Mouse (Mus musculus) stomach, embryonic 15.5 days (tissue): ENCODE results near the gene Neurod1. TPM values are rescaled to one million over a fixed set of nuclear protein-coding genes. Genes with fewer than 3 reads are reported as not detected.

ENCODE experiments used
- ATAC-seq: fragments of 200-750 bp; cut with Nextera tagmentation; 2 replicates; pipeline ENCODE4 v1.8.0; 2017; ENCODE audit warnings: low read depth, moderate number of reproducible peaks, moderate TSS enrichment; ENCODE audit not compliant: insufficient read depth, low FRiP score
- H3K27ac ChIP-seq: fragments of 300-500 bp; sonication (generic); 2 replicates; pipeline ENCODE4 v1.5.1; 2015; ENCODE audit warnings: mild to moderate bottlenecking, inconsistent platforms
- H3K27me3 ChIP-seq: fragments of 300-500 bp; sonication (generic); replicated peaks from 2 replicates; pipeline ENCODE4 v1.6.1; 2015; ENCODE audit warnings: inconsistent platforms
- H3K36me3 ChIP-seq: fragments of 300-500 bp; sonication (generic); 2 replicates; pipeline ENCODE4 v1.6.1; 2015; ENCODE audit warnings: inconsistent platforms
- H3K4me1 ChIP-seq: fragments of 300-500 bp; sonication (generic); 2 replicates; pipeline ENCODE4 v1.6.1; 2015; ENCODE audit warnings: inconsistent platforms
- H3K4me2 ChIP-seq: fragments of 300-500 bp; sonication (generic); 2 replicates; pipeline ENCODE4 v1.6.1; 2015; ENCODE audit warnings: mild to moderate bottlenecking, inconsistent platforms
- H3K4me3 ChIP-seq: fragments of 300-500 bp; sonication (generic); replicated peaks from 2 replicates; pipeline ENCODE4 v1.5.1; 2015; ENCODE audit warnings: inconsistent platforms
- H3K9ac ChIP-seq: fragments of 300-500 bp; sonication (generic); 2 replicates; pipeline ENCODE4 v1.6.1; 2015; ENCODE audit warnings: inconsistent platforms
- H3K9me3 ChIP-seq: fragments of 300-500 bp; sonication (generic); 2 replicates; pipeline ENCODE4 v1.6.1; 2016; ENCODE audit warnings: inconsistent platforms
- WGBS: fragments of 180-500 bp; shearing (Covaris S2); methylation state at CpG from one replicate; pipeline ENCODE4 v1.1.7; 2015; 5-methylcytosine and 5-hydroxymethylcytosine counted together
- polyA plus RNA-seq: library from polyadenylated mRNA; unstranded; fragments of >200 nt; fragmentation: Nextera tagmentation; extraction: Ambion mirVana; gene quantifications from 2 replicates; pipeline ENCODE4 v1.2.1, GENCODE M21; 2015

Gene Neurod1
- polyA plus RNA-seq, 1 experiment from 2014 or later, result 2.2 TPM

DNA sequence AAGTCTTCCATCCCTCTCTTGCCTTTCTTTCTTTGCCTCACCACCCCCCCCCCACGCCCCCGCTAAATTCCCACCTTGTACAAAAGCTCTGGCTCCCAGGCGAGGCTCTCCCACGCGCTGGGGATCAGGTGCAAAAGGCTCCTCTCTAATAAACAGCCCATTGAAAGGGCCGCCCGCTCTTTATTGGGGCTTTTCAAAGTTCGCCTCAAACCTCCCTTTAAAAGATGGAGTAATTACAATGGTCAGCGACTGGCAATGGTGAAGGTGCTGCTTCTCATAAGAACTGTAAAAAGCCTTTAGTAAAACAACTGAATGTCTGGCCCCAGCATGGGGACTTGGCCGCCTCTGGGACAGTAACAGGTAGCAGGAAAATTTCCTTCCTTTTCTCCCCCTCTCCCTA is 905 bp downstream of the Neurod1 start:
- 8% methylated on average over 10 of the region's 10 CpGs for WGBS
- Histone ChIP-seq H3K4me1 (0 out of 2 replicates have a peak, but pooled peaks cover 4% of the 10 kb centered on the region), H3K4me2 (no peak overlapping the region), H3K36me3 (no peaks in the 10 kb centered on the region), H3K4me3 (no peak overlapping the region), H3K9ac (no peak overlapping the region), H3K27ac (no peak overlapping the region), H3K27me3 (peaks cover 67% of the 10 kb centered on the region), H3K9me3 (no peaks in the 10 kb centered on the region)
- ATAC-seq, result no peak

DNA sequence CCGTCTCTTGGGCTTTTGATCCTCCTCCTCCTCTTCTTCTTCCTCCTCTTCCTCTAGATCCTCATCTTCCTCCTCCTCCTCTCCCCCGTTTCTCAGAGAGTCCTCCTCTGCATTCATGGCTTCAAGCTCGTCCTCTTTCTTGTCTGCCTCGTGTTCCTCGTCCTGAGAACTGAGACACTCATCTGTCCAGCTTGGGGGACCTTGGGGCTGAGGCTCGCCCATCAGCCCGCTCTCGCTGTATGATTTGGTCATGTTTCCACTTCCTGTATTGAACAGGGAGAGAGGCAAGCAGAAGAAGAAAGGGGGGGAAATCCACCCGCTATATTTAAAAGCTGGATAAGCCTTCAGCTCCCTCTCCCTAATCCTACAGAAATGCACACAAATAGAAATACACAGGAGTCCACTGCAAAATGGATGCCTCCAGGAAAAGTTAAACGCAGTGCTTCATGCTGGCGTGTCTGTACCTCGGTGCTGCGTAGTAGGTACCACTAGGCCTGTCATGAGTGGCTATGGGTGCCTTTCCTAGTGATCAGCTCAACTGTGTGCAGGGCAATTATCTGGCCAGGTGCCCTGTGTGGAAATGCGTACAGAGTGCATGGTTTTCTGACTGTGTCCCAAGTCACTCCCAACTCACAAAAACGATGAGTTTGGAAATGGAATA is 1.6 kb downstream of the Neurod1 start:
- no peak for ATAC-seq
- H3K9me3 ChIP-seq, result no peaks in the 10 kb centered on the region
- H3K4me1 ChIP-seq, result 0 out of 2 replicates have a peak, but pooled peaks cover 4% of the 10 kb centered on the region
- WGBS, result 23% methylated on average over 15 of the region's 15 CpGs
- no peaks in the 10 kb centered on the region for H3K36me3 ChIP-seq
- peaks cover 60% of the 10 kb centered on the region for H3K27me3 ChIP-seq
- no peak overlapping the region for H3K4me2 ChIP-seq
- H3K4me3 ChIP-seq, result no peak overlapping the region
- H3K27ac ChIP-seq, result no peak overlapping the region
- no peak overlapping the region for H3K9ac ChIP-seq

DNA sequence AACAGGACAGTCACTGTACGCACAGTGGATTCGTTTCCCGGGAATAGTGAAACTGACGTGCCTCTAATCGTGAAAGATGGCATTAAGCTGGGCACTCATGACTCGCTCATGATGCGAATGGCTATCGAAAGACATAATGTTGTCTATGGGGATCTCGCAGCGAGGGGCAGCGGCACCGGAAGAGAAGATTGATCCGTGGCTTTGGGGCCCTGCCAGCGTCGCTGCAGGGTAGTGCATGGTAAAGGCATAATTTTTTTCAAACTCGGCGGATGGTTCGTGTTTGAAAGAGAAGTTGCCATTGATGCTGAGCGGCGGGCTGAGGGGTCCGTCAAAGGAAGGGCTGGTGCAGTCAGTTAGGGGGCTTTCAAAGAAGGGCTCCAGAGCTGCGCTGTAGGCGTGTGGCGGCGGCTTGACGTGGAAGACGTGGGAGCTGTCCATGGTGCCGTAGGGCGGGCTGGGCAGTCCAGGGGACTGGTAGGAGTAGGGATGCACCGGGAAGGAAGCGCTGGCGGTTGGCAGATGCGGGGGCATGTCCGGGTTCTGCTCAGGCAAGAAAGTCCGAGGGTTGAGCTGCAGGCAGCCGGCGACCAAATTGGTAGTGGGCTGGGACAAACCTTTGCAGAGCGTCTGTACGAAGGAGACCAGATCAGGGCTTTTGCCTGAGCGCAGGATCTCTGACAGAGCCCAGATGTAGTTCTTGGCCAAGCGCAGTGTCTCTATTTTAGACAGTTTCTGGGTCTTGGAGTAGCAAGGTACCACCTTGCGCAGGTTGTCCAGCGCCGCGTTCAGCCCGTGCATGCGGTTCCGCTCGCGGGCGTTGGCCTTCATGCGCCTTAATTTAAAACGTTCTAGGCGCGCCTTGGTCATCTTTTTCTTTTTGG is 2.4 kb downstream of the Neurod1 start:
- peaks cover 52% of the 10 kb centered on the region for H3K27me3 ChIP-seq
- H3K4me3 ChIP-seq, result peak overlapping the region; percentile 37
- no peak overlapping the region for H3K27ac ChIP-seq
- H3K4me2 ChIP-seq, result peak overlapping the region; percentile 79
- H3K36me3 ChIP-seq, result no peaks in the 10 kb centered on the region
- 4% methylated on average over 55 of the region's 55 CpGs for WGBS
- no peaks in the 10 kb centered on the region for H3K9me3 ChIP-seq
- no peak overlapping the region for H3K9ac ChIP-seq
- ATAC-seq, result peak; percentile 79; the same call in 1 of the 2 replicates
- 0 out of 2 replicates have a peak, but pooled peaks cover 4% of the 10 kb centered on the region for H3K4me1 ChIP-seq

DNA sequence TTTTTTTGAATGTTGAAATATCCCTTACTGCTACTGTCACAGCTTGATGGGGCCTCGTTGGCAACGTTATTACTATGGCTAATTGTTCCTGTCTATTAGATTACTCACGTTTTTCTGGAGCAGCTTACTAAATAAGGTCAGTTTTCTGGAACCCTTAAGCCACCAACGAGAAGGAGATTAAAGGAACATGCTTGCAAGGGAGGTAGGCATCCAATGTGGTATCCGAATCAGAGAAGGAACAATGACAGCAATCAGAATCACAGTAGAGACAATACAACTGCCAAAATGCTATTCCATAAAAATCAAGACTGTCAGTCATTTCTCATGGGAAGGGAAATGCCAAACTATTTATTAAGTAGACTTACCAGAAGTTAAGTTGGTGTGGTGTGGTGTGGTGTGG is 5.1 kb downstream of the Neurod1 start:
- Histone ChIP-seq H3K36me3 (no peaks in the 10 kb centered on the region), H3K27ac (no peak overlapping the region), H3K4me1 (0 out of 2 replicates have a peak, but pooled peaks cover under 1% of the 10 kb centered on the region), H3K9ac (no peak overlapping the region), H3K9me3 (no peaks in the 10 kb centered on the region), H3K4me3 (no peak overlapping the region), H3K4me2 (no peak overlapping the region), H3K27me3 (peaks cover 25% of the 10 kb centered on the region)
- whole genome bisulfite sequencing, result 44% methylated on average over 5 of the region's 5 CpGs
- no peak for ATAC-seq

DNA sequence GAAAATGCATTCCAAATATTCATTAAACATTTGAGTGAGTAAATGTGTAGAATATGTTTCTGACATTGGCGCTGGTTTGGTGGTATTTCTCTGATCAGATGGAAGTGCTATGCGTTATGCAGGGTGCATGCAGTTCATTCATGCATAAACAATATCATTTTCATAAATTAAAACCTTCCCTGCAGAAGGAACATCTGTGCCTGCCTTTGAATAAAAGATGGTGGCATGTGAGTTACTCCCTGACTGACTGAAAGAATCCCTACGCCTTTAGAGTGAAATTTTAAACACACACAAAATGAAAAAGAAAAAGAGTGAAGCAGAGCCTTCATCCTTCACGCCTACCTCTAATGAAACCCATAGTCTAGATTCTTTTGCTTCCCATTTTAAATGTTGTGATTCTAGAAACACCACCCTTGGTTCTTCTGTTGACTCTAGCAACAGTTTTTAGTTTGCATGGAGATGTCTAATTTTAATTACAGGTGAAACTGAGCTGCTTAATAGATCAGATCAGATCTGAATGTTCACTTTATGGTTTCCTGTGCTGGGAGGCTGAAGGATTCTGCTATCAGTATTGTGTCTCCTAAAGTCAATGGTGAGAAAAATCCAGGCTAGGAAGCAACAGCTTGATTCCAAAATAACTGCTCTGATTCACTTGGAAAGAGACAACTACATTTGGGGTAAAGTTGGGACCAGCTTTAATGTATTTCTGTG is 5.7 kb downstream of the Neurod1 start:
- 68% methylated on average over 4 of the region's 4 CpGs for WGBS

DNA sequence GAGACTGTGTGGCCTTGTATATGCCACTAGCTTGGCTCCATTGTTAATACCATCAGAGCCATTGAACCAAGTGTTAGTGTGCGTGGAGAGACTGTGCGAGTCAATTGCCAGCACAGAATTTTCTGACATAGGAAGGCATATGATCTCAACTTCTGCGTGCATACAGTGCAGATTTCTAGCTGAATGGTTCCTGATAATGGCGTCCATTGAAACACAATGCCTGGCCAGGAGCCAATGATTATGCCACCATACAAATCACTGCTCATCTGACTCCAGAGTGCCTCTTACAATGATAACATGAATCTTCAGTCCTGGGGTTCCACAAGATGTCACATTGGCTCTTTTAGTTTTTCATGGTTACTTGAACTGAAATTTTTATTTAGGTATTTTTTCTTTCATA is 7.2 kb downstream of the Neurod1 start:
- no peak for ATAC-seq
- WGBS, result 71% methylated on average over 4 of the region's 4 CpGs
- Histone ChIP-seq H3K4me1 (no peaks in the 10 kb centered on the region), H3K4me2 (no peak overlapping the region), H3K27ac (no peak overlapping the region), H3K36me3 (no peaks in the 10 kb centered on the region), H3K27me3 (peaks cover 5% of the 10 kb centered on the region), H3K9ac (no peak overlapping the region), H3K9me3 (no peaks in the 10 kb centered on the region), H3K4me3 (no peak overlapping the region)

More for the DNA sequence above, 5.7 kb downstream of the Neurod1 start:
- ATAC-seq, result no peak
- H3K9ac ChIP-seq, result no peak overlapping the region
- no peak overlapping the region for H3K27ac ChIP-seq
- no peak overlapping the region for H3K4me2 ChIP-seq
- H3K4me3 ChIP-seq, result no peak overlapping the region
- H3K36me3 ChIP-seq, result no peaks in the 10 kb centered on the region
- no peaks in the 10 kb centered on the region for H3K9me3 ChIP-seq
- H3K27me3 ChIP-seq, result peaks cover 20% of the 10 kb centered on the region
- H3K4me1 ChIP-seq, result no peaks in the 10 kb centered on the region

DNA sequence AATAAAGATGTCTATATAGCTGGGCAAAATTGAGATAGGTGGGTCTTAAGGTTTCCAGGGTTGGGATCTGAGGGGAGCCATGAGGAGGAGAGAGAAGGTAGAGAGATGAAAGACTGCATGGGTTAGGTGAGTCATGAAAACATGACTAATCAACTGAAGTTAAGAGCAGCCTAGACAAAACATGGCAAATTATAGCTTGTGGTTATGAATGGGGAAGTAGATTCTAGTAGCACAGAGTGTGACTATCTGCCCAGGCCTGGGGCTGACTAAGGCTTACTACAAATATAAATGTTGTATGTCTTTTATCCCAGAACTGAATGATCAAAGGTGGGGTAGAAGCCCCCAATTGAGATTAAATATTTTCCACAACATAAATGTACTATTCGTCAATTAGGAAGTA is 9.4 kb downstream of the Neurod1 start:
- no peak for ATAC-seq
- H3K9ac ChIP-seq, result no peak overlapping the region
- 69% methylated on average over 1 of the region's 1 CpGs for WGBS
- H3K4me3 ChIP-seq, result no peak overlapping the region
- no peak overlapping the region for H3K27ac ChIP-seq
- H3K4me1 ChIP-seq, result no peaks in the 10 kb centered on the region
- no peaks in the 10 kb centered on the region for H3K27me3 ChIP-seq
- H3K9me3 ChIP-seq, result no peaks in the 10 kb centered on the region
- H3K4me2 ChIP-seq, result no peak overlapping the region
- no peaks in the 10 kb centered on the region for H3K36me3 ChIP-seq

DNA sequence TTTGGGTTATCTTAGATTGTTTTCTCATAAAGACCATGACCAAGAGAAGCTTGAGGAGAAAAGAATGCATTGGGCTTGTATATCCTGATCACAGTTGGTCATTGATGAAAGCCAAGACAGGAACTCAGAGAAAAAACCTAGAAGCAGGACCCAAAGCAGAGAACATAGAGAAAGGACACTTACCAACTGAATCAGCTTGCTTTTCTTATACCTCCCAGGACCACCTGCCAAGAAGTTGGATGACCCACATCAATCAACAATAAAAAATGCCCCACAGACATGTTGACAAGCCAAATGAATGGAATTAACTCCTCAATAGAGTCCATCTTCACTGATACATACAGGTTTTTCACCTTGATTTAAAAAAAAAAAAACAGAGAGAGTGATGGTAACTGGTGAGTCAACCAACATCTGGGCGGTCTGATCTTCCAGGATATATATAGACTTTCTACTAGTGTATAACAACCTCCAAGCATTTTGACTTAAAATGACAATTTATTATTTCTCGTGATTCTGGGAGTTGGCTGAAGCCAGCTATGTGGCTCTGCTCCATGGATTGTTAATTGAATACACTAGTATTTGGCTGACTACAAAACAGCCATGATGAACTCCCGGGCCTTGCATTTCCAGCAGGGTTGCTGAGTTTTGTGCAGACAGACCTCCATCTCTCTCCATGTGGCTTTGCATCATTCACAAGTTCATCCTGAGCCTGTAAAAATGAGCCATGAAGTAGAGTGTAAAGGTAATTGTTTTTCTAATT is 12.5 kb downstream of the Neurod1 start:
- 84% methylated on average over 3 of the region's 3 CpGs for WGBS
- no peak overlapping the region for H3K4me3 ChIP-seq
- no peaks in the 10 kb centered on the region for H3K9me3 ChIP-seq
- no peaks in the 10 kb centered on the region for H3K36me3 ChIP-seq
- no peak overlapping the region for H3K27ac ChIP-seq
- ATAC-seq, result no peak
- H3K27me3 ChIP-seq, result no peaks in the 10 kb centered on the region
- H3K4me1 ChIP-seq, result no peaks in the 10 kb centered on the region
- H3K4me2 ChIP-seq, result no peak overlapping the region
- no peak overlapping the region for H3K9ac ChIP-seq

DNA sequence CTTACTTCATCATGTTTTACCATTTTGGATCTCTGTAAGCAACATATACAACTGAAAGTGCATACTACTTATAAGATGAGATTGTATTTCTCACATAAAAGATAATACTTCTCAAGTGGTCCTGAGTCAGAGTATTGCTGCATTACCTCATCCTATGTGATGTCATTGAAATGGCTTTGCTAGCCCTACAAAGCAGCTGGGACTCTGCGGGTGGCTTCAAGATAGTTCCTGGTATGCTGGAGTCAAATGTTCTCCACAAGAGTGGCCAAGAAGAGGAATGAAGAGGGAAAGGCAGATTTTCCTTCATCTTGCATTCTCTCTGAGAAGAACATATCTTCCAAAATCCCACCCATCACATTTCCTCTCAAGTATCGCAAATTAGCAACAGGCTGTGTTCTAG is 13.2 kb downstream of the Neurod1 start:
- Histone ChIP-seq H3K36me3 (no peaks in the 10 kb centered on the region), H3K4me2 (no peak overlapping the region), H3K27me3 (no peaks in the 10 kb centered on the region), H3K27ac (no peak overlapping the region), H3K9ac (no peak overlapping the region), H3K4me1 (no peaks in the 10 kb centered on the region), H3K4me3 (no peak overlapping the region), H3K9me3 (no peaks in the 10 kb centered on the region)
- ATAC-seq, result no peak
- 96% methylated on average over 2 of the region's 2 CpGs for WGBS

DNA sequence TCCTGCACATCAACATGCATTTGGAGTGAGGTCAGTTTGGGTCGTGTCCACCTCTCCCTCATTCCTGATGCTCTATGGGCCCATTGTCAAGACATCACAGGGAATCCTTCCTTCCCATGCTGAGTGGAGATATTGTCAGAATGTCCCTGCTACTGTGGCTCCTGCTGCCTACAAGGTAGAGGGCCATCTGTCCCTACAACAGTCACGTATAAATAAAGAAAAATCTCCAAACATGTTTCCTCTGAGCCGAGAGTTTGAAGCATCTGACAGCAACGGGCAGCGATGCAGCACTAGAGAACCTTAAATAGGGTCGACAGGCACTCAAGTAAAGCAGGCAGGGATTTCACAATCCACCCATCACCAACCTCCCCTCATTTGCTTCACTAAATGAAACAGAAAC is 13.6 kb downstream of the Neurod1 start:
- WGBS, result 79% methylated on average over 6 of the region's 6 CpGs
- no peaks in the 10 kb centered on the region for H3K4me1 ChIP-seq
- H3K27ac ChIP-seq, result no peak overlapping the region
- H3K36me3 ChIP-seq, result no peaks in the 10 kb centered on the region
- H3K9ac ChIP-seq, result no peak overlapping the region
- H3K4me2 ChIP-seq, result no peak overlapping the region
- ATAC-seq, result no peak
- no peak overlapping the region for H3K4me3 ChIP-seq
- no peaks in the 10 kb centered on the region for H3K9me3 ChIP-seq
- no peaks in the 10 kb centered on the region for H3K27me3 ChIP-seq

DNA sequence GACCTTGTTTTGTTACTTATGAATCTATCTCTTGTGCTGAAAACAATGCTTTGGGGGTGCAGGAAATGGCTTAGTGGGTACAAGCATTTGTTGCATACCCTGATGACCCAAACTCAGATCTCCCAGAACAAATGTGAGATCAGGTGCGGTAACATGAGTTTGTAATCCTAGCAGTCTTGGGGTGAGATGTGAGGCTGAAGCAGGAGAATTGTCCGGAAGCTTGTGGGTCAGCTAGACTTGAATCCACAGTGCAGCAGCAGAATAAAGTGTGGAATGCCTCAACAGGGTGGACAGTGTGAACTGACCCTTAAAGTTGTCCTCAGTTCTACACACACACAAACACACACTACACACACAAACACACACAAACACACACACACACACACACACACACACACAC is 14.3 kb downstream of the Neurod1 start:
- Histone ChIP-seq H3K27ac (no peak overlapping the region), H3K36me3 (no peaks in the 10 kb centered on the region), H3K4me2 (no peak overlapping the region), H3K4me1 (no peaks in the 10 kb centered on the region), H3K9ac (no peak overlapping the region), H3K9me3 (no peaks in the 10 kb centered on the region), H3K4me3 (no peak overlapping the region), H3K27me3 (no peaks in the 10 kb centered on the region)
- 84% methylated on average over 2 of the region's 2 CpGs for WGBS
- ATAC-seq, result no peak
